Mouse (Mus musculus) c-Kit-positive CD71-positive TER-119-negative erythroid progenitor cells, embryonic 14.5 days (primary cell): ENCODE measurements around the gene Ranbp1.
"Not testable (repeated sequence)": the region's sequence is repeated elsewhere in the genome, so short reads cannot be mapped to it uniquely, and the experiment has no call there.

Experiments used
- DNase-seq: peaks from one replicate; pipeline ENCODE4 v3.0.0-alpha.2; 2013; ENCODE audit warnings: low read depth

The Ranbp1 gene

DNA sequence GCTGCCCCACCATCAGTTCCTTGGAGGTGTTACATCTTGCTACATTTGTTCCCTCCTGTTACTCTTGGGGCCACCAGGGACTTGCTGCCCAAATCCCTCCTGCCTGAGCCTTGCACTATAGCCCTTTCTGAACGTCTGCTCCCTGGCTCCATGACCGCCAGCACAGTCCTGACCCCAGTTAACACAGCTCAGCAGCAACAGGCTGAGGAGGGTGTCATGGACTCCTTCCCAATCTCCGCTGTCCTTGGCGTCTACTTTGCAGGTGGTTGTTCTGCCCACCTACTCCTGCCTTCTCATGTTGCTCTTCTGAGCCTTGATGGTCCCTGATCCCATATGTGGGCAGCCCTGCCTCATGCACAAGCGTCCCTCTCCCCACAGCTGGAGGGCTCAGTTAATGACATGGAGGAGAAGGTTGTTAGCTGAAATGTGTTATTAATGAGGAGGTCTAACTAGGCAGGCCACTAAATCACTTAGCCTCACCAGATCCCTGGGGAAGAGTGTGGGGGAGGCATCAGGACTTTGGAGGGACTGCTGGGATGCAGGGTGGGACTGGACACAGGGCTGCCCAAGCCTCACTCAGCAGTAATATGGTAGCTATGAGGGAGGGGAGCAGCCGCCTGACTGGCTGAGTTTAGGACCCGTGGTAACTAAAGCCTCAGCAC lies 45.0 kb downstream of the Ranbp1 start:
- no peak for DNase-seq

DNA sequence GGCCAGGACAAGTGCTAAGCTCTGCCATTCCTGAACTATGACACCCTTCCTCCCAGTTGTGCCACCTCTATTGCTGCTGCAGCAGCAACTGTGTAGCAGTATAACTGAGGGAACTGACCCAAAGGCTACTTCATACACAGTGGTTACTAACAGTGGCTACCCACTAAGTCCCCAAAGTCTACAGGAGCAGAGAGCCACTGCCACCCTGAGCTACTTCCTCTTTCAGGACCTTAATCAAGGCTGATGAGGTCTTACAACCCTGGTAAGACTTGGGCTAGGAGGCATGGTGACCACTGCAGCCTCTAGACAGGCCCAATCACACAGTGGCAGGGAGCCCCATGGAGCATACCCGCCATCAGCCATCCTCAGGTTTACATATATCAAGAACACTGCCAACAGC lies 46.5 kb downstream of the Ranbp1 start:
- DNase-seq: no peak

DNA sequence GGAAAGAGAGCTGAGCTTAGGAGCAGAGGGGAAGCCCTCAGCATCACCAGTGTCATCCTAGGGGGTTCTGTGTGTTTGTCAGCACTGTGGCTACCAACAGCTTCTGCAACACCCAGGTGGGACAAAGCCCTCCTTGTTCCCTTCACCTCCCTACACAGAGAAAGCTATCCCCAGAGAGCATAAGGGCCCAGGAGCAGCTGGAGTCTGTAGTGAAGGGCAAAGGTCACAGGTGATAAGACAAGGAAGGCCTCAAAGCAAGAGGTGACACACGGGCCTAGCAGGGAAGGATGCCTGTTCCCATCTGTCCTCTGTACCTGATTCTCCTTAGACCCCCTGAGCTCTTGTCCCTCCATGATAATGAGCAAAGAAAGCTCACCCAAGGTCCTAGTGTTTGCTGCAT lies 46.9 kb downstream of the Ranbp1 start:
- DNase-seq: no peak

DNA sequence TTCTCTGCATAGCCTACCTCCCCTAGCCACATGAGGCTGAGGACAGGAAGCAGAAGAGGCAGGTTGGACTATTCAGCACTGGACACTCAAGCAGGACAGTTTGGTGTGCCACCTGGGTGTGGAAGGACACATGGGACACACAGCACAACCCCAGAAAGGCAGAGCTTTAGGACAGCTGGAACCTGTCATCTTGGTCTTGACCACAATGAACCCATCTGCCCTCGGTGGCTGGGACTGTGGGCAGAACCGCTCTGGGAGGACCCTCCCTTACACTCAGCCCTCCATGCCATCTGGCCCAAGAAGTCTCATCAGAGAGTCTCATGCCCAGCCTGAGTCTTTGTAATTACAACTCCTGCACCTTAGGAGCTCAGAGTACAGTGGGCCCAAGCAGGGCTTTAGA lies 48.5 kb downstream of the Ranbp1 start:
- no peak for DNase-seq

GRCm38 (mm10) chr16:18198365-18199098 lies 50.0 kb downstream of the Ranbp1 start:
- DNase-seq: no peak

DNA sequence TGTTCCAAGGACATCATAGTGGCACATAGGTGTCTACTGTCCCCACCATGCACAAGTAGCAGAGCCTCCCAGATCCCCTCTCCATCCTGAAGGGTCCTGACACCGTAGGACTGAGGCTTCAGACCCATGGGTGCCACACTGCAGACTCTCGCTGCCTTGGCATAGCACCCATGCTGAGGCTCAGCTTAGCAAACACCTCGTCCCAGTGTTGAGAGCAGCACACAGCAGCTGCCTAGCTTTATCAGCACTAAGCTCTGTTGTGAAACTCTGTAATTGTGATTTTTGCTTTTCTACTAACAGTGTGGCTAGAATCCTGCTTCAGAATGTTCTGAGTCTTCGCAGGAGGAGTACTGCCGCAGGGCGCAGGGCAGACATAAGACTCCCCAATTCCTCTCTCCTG lies 50.7 kb downstream of the Ranbp1 start:
- DNase-seq: no peak

DNA sequence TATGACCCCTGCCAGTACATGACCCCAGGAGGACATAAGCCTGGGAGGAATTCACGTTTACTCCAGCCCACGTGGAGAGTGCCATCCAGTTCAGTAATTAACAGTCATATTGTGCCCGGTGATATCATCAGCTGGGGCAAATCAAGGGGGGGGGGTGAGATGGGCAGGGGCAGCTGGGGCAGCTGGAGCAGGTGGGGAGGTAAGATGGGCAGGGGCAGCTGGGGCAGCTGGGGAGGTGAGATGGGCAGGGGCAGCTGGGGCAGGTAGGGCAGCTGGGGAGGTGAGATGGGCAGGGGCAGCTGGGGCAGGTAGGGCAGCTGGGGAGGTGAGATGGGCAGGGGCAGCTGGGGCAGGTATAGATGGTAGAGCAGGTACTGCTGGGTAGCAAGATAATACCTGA lies 53.0 kb downstream of the Ranbp1 start:
- not testable (repeated sequence) for DNase-seq

DNA sequence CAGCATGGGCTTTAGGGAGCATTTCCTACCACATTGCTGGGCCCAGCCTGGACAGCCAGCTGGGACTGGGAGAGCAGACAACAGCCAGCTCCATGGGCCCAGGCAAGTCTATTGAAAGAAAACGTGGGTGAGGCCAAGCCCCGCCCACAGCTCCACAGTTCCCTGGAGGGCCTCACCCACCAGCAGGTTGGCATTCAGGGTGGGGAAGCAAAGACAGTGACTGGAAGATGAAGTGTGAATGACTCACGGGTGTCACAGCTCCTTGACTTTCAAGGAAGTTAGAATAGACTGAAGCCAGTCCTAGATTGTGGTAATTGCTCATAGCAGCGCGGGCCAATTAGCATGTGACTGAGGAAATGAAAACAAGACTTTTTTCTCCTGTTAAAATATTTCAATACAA lies 53.5 kb downstream of the Ranbp1 start:
- no peak for DNase-seq

DNA sequence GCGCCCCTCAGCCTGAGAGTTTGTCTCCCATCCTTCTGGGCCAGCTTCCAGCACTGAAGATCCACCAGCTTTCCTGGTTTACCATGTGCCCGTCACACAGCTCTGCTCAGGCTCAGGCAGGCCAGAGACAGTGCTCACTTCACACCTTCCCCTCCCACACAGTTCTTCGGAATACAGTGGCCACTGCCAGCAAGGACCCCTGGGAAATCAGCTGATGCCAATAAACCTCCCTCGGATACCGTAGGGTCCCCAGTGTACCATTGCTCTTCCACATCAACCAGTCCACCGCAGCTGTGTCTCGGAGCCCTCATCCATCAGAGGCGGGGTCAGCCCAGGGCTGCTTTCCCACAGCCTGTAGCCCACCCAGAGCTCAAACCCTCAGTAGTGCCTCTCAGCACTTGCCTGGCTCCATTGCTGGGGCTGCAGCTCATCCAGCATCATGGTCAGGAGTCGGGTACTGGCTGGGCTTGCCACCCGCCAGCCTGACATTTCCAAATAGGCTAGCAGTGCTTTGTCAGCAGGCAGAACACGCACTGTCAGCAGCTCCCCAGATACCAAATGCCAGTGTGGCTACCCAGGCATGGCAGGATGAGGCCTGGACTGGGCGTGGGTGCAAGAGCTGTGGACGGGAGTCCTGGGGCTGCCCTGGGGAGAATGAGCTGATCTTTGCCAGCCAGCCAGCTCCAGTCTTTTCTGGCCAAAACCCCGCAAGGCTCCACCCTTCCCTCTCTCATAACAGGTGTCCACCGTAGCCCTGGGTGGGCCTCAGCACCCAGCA lies 54.1 kb downstream of the Ranbp1 start:
- DNase-seq: no peak

DNA sequence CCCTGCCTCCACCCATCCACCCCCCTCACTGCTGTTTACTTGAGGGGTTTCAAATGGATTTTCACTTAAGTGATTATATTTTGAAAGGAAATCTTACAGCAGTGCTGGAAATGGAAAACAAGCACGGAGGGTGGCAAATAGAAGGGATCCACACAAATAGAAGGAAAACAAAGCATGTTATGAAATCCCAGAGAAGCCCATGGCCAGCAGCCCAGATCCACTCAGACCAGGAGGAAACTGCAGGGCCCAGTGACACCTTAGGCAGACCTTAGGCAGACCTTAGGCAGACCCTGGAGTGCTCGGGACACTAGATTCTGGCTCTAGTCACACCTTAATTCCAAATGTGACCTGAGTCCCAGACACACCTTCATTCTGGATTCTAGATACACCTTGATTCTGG lies 57.5 kb downstream of the Ranbp1 start:
- DNase-seq: no peak
